Mouse (Mus musculus) bone marrow macrophage, adult 2 months (primary cell): ENCODE results near the gene Cfap54. TPM values are rescaled to one million over a fixed set of nuclear protein-coding genes. Genes with fewer than 3 reads are reported as not detected.

Experiments used
- H3K27ac ChIP-seq: 2 replicates; pipeline ENCODE4 v1.5.1; 2012; ENCODE audit warnings: low read depth, low read length; ENCODE audit not compliant: insufficient read depth
- H3K4me1 ChIP-seq: 2 replicates; pipeline ENCODE4 v1.6.1; 2012; ENCODE audit warnings: low read length; ENCODE audit not compliant: control insufficient read depth, insufficient read depth
- H3K4me3 ChIP-seq: 2 replicates; pipeline ENCODE4 v1.5.1; 2012; ENCODE audit warnings: mild to moderate bottlenecking, low read length, moderate library complexity; ENCODE audit not compliant: insufficient read depth
- CTCF ChIP-seq: IDR thresholded peaks from 2 replicates; pipeline ENCODE4 v1.5.1; 2012; ENCODE audit warnings: low read depth, mild to moderate bottlenecking, low read length, moderate library complexity
- POLR2A ChIP-seq: IDR thresholded peaks from 2 replicates; pipeline ENCODE4 v1.6.1; 2012; ENCODE audit warnings: mild to moderate bottlenecking, low read depth, low read length, borderline replicate concordance
- polyA plus RNA-seq: library from polyadenylated mRNA; stranded (reverse); fragments of >200 nt; gene quantifications from 2 replicates; pipeline ENCODE4 v1.2.4, GENCODE M21; 2012; ENCODE audit not compliant: missing spikeins, insufficient read depth, insufficient read length

Cfap54 gene
- polyA plus RNA-seq, 1 experiment, result not detected

- no peak for TF ChIP-seq POLR2A
- TF ChIP-seq CTCF, result no peak
- H3K4me1 ChIP-seq, result peaks cover 19% of the 10 kb centered on the region
- H3K27ac ChIP-seq, result no peak overlapping the region
- no peak overlapping the region for H3K4me3 ChIP-seq
Measured at GRCm38 (mm10) chr10:93064973-93065372, 16.4 kb downstream of the Cfap54 start.

- TF ChIP-seq POLR2A (no peak), CTCF (no peak)
- peaks cover 9% of the 10 kb centered on the region for H3K4me1 ChIP-seq
- no peak overlapping the region for H3K4me3 ChIP-seq
- no peak overlapping the region for H3K27ac ChIP-seq
Measured at GRCm38 (mm10) chr10:93063576-93063975, 17.8 kb downstream of the Cfap54 start.

GRCm38 (mm10) chr10:93062395-93062794 lies 19.0 kb downstream of the Cfap54 start:
- H3K4me1 ChIP-seq, result no peaks in the 10 kb centered on the region
- TF ChIP-seq POLR2A, result no peak
- no peak for TF ChIP-seq CTCF
- H3K4me3 ChIP-seq, result no peak overlapping the region
- no peak overlapping the region for H3K27ac ChIP-seq

- Histone ChIP-seq H3K4me3 (no peak overlapping the region), H3K27ac (no peak overlapping the region), H3K4me1 (no peaks in the 10 kb centered on the region; the same call in 1 of the 2 replicates)
- TF ChIP-seq POLR2A, result no peak
- TF ChIP-seq CTCF, result no peak
Measured at GRCm38 (mm10) chr10:93053867-93054266, 27.6 kb downstream of the Cfap54 start.

GRCm38 (mm10) chr10:93053315-93053714 lies 28.1 kb downstream of the Cfap54 start:
- TF ChIP-seq CTCF (no peak), POLR2A (no peak)
- no peaks in the 10 kb centered on the region; the same call in 1 of the 2 replicates for H3K4me1 ChIP-seq
- H3K27ac ChIP-seq, result no peak overlapping the region
- H3K4me3 ChIP-seq, result no peak overlapping the region

- no peaks in the 10 kb centered on the region; the same call in 1 of the 2 replicates for H3K4me1 ChIP-seq
- H3K4me3 ChIP-seq, result no peak overlapping the region
- TF ChIP-seq CTCF, result no peak
- no peak overlapping the region for H3K27ac ChIP-seq
Measured at GRCm38 (mm10) chr10:93051016-93051726, 30.2 kb downstream of the Cfap54 start.

- TF ChIP-seq POLR2A (no peak), CTCF (no peak)
- Histone ChIP-seq H3K4me3 (no peak overlapping the region), H3K27ac (no peak overlapping the region), H3K4me1 (no peaks in the 10 kb centered on the region; the same call in 1 of the 2 replicates)
Measured at GRCm38 (mm10) chr10:93050571-93050970, 30.8 kb downstream of the Cfap54 start.

GRCm38 (mm10) chr10:93043195-93043594 lies 38.2 kb downstream of the Cfap54 start:
- TF ChIP-seq POLR2A (no peak), CTCF (no peak)
- no peaks in the 10 kb centered on the region for H3K4me1 ChIP-seq
- H3K4me3 ChIP-seq, result no peak overlapping the region
- H3K27ac ChIP-seq, result no peak overlapping the region

GRCm38 (mm10) chr10:93041850-93042249 lies 39.6 kb downstream of the Cfap54 start:
- Histone ChIP-seq H3K27ac (no peak overlapping the region), H3K4me3 (no peak overlapping the region)
- TF ChIP-seq POLR2A, result no peak
- TF ChIP-seq CTCF, result no peak

GRCm38 (mm10) chr10:93041392-93041791 lies 40.0 kb downstream of the Cfap54 start:
- no peak for TF ChIP-seq CTCF
- no peaks in the 10 kb centered on the region for H3K4me1 ChIP-seq
- no peak overlapping the region for H3K4me3 ChIP-seq
- no peak overlapping the region for H3K27ac ChIP-seq

More at GRCm38 (mm10) chr10:93041850-93042249, 39.6 kb downstream of the Cfap54 start:
- no peaks in the 10 kb centered on the region for H3K4me1 ChIP-seq
